Comparison of ENCODE assay signal across 8 mouse cellular contexts in genomic region chr11:50827010-50827953, GRCm38 (mm10). TPM values are rescaled to one million over a fixed set of nuclear protein-coding genes. Genes with fewer than 3 reads are reported as not detected.
A peak's percentile ranks its signal among the peaks of the same experiment; 100 is the strongest.
DNase-seq lines count a peak whose midpoint lies in the region; ATAC-seq and TF ChIP-seq lines count a peak whose summit lies in the region.

Zfp354c (minus strand) TSS chr11:50827724.

- peak within 1 kb of the TSS; percentile 88 for H3K27ac ChIP-seq in gastrocnemius, adult 2 months
- H3K27ac ChIP-seq in hindbrain, postnatal 0 days, result peak within 1 kb of the TSS; percentile 77
- peak within 1 kb of the TSS; percentile 87 for H3K27ac ChIP-seq in left cerebral cortex, adult 2 months
- no peak within 1 kb of the TSS for H3K27ac ChIP-seq in macrophage

- H3K4me1 ChIP-seq in hindbrain, postnatal 0 days (ENCODE audit: insufficient read depth, low read length), result peaks cover 7% of the 10 kb centered on the region; the same call in 1 of the 2 replicates

- no peaks in the 10 kb centered on the region for H3K9me3 ChIP-seq in hindbrain, postnatal 0 days (ENCODE audit: low read length)

- H3K79me2 ChIP-seq in macrophage (ENCODE audit: inconsistent target), result no peaks in the 10 kb centered on the region

- H3K9ac ChIP-seq in hindbrain, postnatal 0 days (replicated peaks; ENCODE audit: low read length), result peak within 1 kb of the TSS; percentile 94

- peak within 1 kb of the TSS; percentile 92 for H3K4me3 ChIP-seq in gastrocnemius, adult 2 months
- H3K4me3 ChIP-seq in hindbrain, postnatal 0 days (ENCODE audit: low read length), result peak within 1 kb of the TSS; percentile 90
- peak within 1 kb of the TSS; percentile 71 for H3K4me3 ChIP-seq in left cerebral cortex, adult 2 months
- peak within 1 kb of the TSS; percentile 44 for H3K4me3 ChIP-seq in macrophage (ENCODE audit: inconsistent target)

- DNase-seq in ZHBTc4 (ENCODE audit: low read depth, low spot score), result peak; percentile 85
- peak; percentile 87 for DNase-seq in cerebellum, postnatal 36 days
- DNase-seq in gastrocnemius, adult 2 months, result peak; percentile 91
- peak; percentile 93 for DNase-seq in hindbrain, postnatal 0 days (ENCODE audit: low spot score)
- peak; percentile 85 to 87 for DNase-seq in left cerebral cortex, adult 2 months (ENCODE audit: extremely low spot score in 1 of 2, low spot score in 2 of 2)
- DNase-seq in right cerebral cortex, adult 18-20 months, result peak; percentile 91
- DNase-seq in urinary bladder, adult 2 months (ENCODE audit: low spot score), result peak; percentile 73

- 1% methylated on average over 45 of the region's 45 CpGs for WGBS in hindbrain, postnatal 0 days
- 4% methylated on average over 40 of the region's 45 CpGs for WGBS in macrophage (ENCODE audit: missing documents)

- peaks cover 25% of the 10 kb centered on the region; the same call in 1 of the 2 replicates for H3K36me3 ChIP-seq in hindbrain, postnatal 0 days (ENCODE audit: insufficient read depth, low read length)
- no peaks in the 10 kb centered on the region for H3K36me3 ChIP-seq in macrophage (ENCODE audit: inconsistent target)

- ATAC-seq in hindbrain, postnatal 0 days, result peak; percentile 96

- no peaks in the 10 kb centered on the region for H3K27me3 ChIP-seq in hindbrain, postnatal 0 days (ENCODE audit: insufficient read depth, low read length)

- intact Hi-C loops in gastrocnemius, adult 2 months (cut with DNase I), result loop anchor here (5.0 kb wide), 2 partner anchors 105 to 230 kb away; partner anchors contain the start of genes Zfp354a and Zfp354b
- intact Hi-C loops in left cerebral cortex, adult 2 months (cut with DNase I), result loop anchor here (1.0 to 5.0 kb wide), 3 partner anchors 14 to 105 kb away; partner anchors contain the start of genes Zfp2, Zfp354b and Zfp879

- no peak for TF ChIP-seq CTCF in gastrocnemius, adult 2 months (IDR thresholded peaks at IDR 0.05)
- no peak for TF ChIP-seq CTCF in hindbrain, postnatal 0 days (IDR thresholded peaks at IDR 0.05; ENCODE audit: low read depth)
- no peak for TF ChIP-seq CTCF in left cerebral cortex, adult 2 months (IDR thresholded peaks at IDR 0.05)

- H3K4me2 ChIP-seq in hindbrain, postnatal 0 days (ENCODE audit: low read depth, low read length), result peak within 1 kb of the TSS; percentile 77

RNA-seq across cellular contexts. Expression of gene Zfp354c, which starts in this region (rescaled TPM):
- total RNA-seq in gastrocnemius, adult 2 months (2021), result 1 to 10 TPM; 3.6 to 4.5 TPM
- 34.5 and 40.8 TPM in 2 replicates for total RNA-seq in hindbrain, postnatal 0 days (2014; rRNA removed)
- polyA plus RNA-seq in hindbrain, postnatal 0 days (2015; fragmentation: Nextera tagmentation; extraction: Ambion mirVana), result 32.0 and 37.1 TPM in 2 replicates
- 10 to 100 TPM; 43.3 to 44.2 TPM for total RNA-seq in left cerebral cortex, adult 2 months (2021)
- total RNA-seq in macrophage (2018; cell fraction: chromatin; rRNA removed), result 1 to 10 TPM in 2 of 26 experiments, under 1 TPM in 6, not detected in 18; 0.08 to 2.8 (median 0.25) TPM
- total RNA-seq in macrophage (2018; cell fraction: cytosol; rRNA removed), result under 1 TPM in 12 of 26 experiments, not detected in 14; 0.03 to 0.18 (median 0.05) TPM
- total RNA-seq in macrophage (2018; cell fraction: nucleus; rRNA removed), result under 1 TPM in 9 of 26 experiments, not detected in 17; 0.10 to 0.44 (median 0.24) TPM
- 0.09 to 0.16 TPM in 2 of 3 replicates, not detected in the other for polyA plus RNA-seq in macrophage (2018)
- 7.4 and 9.6 TPM in 2 replicates for polyA plus RNA-seq in urinary bladder, adult 2 months (2012; rRNA removed)
